Mouse (Mus musculus) embryonic fibroblast, embryonic 13.5 days (primary cell): ENCODE measurements around the gene Batf2.

Source experiments
- CTCF ChIP-seq: IDR thresholded peaks from 2 replicates; pipeline ENCODE4 v1.5.1; 2011; ENCODE audit warnings: mild to moderate bottlenecking, control low read depth, low read length, moderate library complexity, borderline replicate concordance; ENCODE audit not compliant: insufficient read depth
- POLR2A ChIP-seq: IDR thresholded peaks from 2 replicates; pipeline ENCODE4 v1.6.1; 2011; ENCODE audit warnings: low read depth, mild to moderate bottlenecking, control low read depth, low read length, moderate library complexity

- TF ChIP-seq CTCF (no peak), POLR2A (no peak)
Measured at GRCm38 (mm10) chr19:6105586-6105985, 35.2 kb upstream of the Batf2 start, which contains the start of gene Naaladl1.
